Mouse (Mus musculus): Measurements from ENCODE around the gene Pspn.

DNA sequence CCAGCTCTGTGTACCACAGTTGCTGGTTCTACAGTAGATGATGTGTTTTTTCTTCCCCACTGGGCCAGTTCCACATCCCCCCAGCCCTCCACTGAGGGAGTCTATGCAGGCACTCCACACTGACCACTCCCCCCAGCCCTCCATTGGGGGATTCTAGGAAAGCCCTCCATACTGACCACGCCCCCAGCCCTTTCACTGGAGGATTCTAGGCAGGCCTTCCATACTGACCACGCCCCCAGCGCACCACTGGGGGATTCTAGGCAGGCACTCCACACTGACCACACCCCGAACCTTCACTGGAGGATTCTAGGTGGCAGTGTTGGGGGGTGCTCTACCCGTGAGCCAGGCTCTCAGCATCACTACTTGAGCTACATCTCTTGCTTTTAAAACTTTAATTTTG lies 47.6 kb upstream of the Pspn start:
- TF ChIP-seq CTCF (IDR thresholded peaks at IDR 0.05; ENCODE audit: control insufficient read depth, insufficient read depth, insufficient replicate concordance, low read depth, low read length) (no peak), POLR2A (IDR thresholded peaks at IDR 0.05; ENCODE audit: control insufficient read depth, low read depth, low read length) (no peak)

All from testis, adult 2 months (tissue).